Mouse (Mus musculus): ENCODE measurements around the gene Klhl10. TPM values are rescaled to one million over a fixed set of nuclear protein-coding genes. Genes with fewer than 3 reads are reported as not detected.

The Klhl10 gene
- 0.96 and 1.4 TPM in 2 replicates for polyA plus RNA-seq (2012; rRNA removed)

GRCm38 (mm10) chr11:100441797-100442196 lies at the start of gene Klhl10, which contains the start of gene Nt5c3b:
Gene Klhl10 (plus strand): TSS chr11:100441917.
Gene Nt5c3b (minus strand): TSS chr11:100441808.
- TF ChIP-seq CTCF (IDR thresholded peaks at IDR 0.05; ENCODE audit: borderline replicate concordance, extremely low read depth, insufficient read depth, insufficient read length) (no peak), POLR2A (IDR thresholded peaks at IDR 0.05; ENCODE audit: borderline replicate concordance, extremely low read depth, insufficient read depth, insufficient read length, poor library complexity, severe bottlenecking) (no peak)
- no peak for DNase-seq (ENCODE audit: low read depth)

DNA sequence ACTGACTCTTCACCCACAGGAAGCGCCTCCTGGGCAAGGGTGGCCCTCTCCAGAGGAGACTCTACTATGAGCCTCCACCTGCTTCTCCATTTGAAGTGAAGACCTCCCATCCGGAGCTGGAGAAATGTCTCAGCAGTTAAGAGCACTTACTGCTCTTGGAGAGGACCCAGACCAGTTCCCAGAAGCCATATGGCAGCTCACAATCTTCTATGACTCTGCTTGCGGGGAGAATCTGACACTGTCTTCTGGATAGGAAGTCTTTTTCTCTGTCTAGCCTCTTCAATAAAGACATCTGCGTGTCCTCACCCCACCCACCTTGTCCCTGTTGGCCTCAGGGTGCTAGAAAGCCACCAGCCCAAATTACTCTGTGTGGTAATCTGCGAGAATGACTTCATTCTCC lies 48.8 kb upstream of the Klhl10 start:
- TF ChIP-seq POLR2A (IDR thresholded peaks at IDR 0.05; ENCODE audit: borderline replicate concordance, extremely low read depth, insufficient read depth, insufficient read length, poor library complexity, severe bottlenecking) (no peak), CTCF (IDR thresholded peaks at IDR 0.05; ENCODE audit: borderline replicate concordance, extremely low read depth, insufficient read depth, insufficient read length) (no peak)

DNA sequence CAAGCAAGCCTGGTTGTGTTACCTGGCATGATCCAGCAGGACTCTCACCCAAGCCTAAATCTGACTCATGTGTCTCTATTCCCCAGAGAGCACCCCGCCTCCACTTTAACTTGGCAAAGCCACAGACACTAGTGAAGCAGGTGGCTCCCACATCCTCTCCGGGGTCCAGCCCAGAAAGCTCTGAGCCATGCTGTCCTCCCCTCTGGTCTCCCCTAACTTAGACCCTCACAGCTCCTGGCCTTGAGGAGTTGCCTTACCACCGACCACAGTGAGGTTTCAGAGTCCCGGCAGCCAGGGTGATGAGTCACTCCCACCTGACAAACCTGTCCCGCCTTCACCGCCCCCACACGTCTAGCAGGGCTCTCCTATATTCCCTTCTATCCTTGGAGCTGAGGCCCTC lies 48.0 kb upstream of the Klhl10 start:
- TF ChIP-seq POLR2A (IDR thresholded peaks at IDR 0.05; ENCODE audit: borderline replicate concordance, extremely low read depth, insufficient read depth, insufficient read length, poor library complexity, severe bottlenecking), result no peak
- no peak for TF ChIP-seq CTCF (IDR thresholded peaks at IDR 0.05; ENCODE audit: borderline replicate concordance, extremely low read depth, insufficient read depth, insufficient read length)
- no peak for DNase-seq (ENCODE audit: low read depth)

More for the DNA sequence above, 48.8 kb upstream of the Klhl10 start:
- no peak for DNase-seq (ENCODE audit: low read depth)

GRCm38 (mm10) chr11:100394353-100395074 lies 47.2 kb upstream of the Klhl10 start:
- no peak for DNase-seq (ENCODE audit: low read depth)
- TF ChIP-seq POLR2A (IDR thresholded peaks at IDR 0.05; ENCODE audit: borderline replicate concordance, extremely low read depth, insufficient read depth, insufficient read length, poor library complexity, severe bottlenecking), result no peak

DNA sequence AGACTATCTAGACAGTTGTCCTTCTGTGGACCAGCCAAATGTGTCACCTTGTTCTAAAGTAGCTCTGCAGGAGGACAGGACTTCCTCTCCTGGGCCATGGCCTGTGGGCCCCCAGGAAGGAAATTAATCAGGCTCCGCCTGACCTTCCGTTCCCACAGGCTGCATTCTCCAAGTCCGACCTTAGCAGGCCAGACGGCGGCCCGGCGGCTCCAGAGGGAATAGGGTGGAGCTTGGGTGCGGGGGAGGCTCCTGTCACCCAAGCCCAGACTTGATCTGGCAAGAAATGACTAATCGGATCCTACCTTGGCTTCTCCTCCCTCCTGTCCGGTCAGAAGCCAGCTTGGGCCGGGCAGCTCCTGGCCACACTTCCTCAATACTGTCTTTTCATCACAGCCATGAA lies 46.5 kb upstream of the Klhl10 start:
- no peak for TF ChIP-seq POLR2A (IDR thresholded peaks at IDR 0.05; ENCODE audit: borderline replicate concordance, extremely low read depth, insufficient read depth, insufficient read length, poor library complexity, severe bottlenecking)
- TF ChIP-seq CTCF (IDR thresholded peaks at IDR 0.05; ENCODE audit: borderline replicate concordance, extremely low read depth, insufficient read depth, insufficient read length), result no peak
- DNase-seq (ENCODE audit: low read depth), result no peak

DNA sequence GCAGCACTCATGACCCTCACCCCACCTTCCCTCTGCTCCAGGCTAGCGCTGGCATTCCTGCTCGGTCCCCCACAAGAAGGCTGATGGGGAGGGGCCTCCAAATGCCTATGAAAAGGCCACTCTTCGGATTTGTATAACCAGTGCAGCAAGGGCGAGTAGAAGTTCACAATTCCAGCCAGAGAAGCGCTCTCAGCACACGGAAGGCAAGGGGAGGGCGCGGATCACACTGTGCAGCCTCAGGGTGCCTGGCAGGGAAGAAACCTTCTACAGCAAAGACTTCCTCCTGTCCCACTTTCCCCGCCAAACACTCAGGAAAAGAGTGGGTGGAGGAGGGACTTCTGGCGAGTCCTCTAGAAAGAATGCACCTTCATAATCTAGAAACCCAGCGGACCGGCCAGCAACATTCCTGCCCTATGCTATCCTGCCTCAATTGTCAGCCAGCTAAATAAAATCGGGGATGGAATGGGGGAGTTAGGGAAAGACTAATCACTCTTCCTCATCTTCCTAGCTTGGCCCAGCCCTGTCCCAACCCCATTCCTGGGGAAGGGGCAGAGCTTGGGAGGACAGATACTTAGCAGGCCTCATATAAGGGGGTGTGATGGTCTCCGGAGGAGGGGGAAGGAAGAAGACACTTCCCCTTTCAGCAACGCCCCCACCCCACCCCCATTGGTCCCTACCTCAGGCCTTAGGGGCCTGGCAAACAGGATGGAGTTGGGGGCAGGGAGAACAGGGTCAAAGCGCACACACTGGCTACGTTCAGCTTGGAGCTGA lies 45.7 kb upstream of the Klhl10 start:
- DNase-seq (ENCODE audit: low read depth), result no peak
- no peak for TF ChIP-seq CTCF (IDR thresholded peaks at IDR 0.05; ENCODE audit: borderline replicate concordance, extremely low read depth, insufficient read depth, insufficient read length)
- TF ChIP-seq POLR2A (IDR thresholded peaks at IDR 0.05; ENCODE audit: borderline replicate concordance, extremely low read depth, insufficient read depth, insufficient read length, poor library complexity, severe bottlenecking), result no peak

DNA sequence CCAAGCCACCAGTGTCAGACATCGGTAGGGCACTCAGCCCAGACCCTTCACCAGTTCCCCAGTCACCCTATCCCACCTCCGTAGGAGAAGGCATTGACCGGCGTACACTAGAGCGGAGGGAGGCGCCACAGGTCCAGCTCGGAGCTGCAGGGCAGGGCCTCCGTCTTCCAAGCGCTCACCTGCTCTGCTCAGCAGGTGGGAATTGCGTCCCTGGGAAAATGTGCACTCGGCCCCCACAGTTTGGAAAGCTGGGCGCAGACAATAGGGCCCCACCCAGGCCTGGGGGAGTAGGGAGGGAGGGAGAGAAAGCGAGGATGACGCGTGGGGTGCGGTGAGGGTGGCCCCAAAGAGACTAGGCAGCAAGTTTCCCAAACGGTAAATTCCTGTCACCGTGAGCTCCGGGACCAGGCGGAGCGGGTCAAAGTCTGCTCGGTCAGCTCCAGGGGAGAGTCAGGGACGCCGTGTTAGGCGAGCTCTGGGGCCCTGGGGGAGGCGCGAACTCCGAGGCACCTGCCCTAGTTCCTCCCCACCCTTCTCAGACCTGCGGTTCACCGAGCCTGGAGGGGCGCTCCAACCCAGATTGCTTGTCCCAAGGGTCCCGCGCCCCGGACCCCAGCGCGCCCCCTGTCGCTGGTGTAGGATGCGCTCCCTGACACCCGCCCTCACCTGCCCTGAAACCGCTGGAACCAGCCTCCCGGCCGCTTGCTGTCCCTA lies 44.7 kb upstream of the Klhl10 start:
- DNase-seq (ENCODE audit: low read depth), result peak; percentile 20

GRCm38 (mm10) chr11:100397600-100398389 lies 43.9 kb upstream of the Klhl10 start, which contains the start of gene Jup:
Gene Jup (minus strand): TSS chr11:100397763.
- TF ChIP-seq CTCF (IDR thresholded peaks at IDR 0.05; ENCODE audit: borderline replicate concordance, extremely low read depth, insufficient read depth, insufficient read length) (no peak), POLR2A (IDR thresholded peaks at IDR 0.05; ENCODE audit: borderline replicate concordance, extremely low read depth, insufficient read depth, insufficient read length, poor library complexity, severe bottlenecking) (peak; percentile 89)
- DNase-seq (ENCODE audit: low read depth), result peak; percentile 99

More for the DNA sequence above, 44.7 kb upstream of the Klhl10 start:
- TF ChIP-seq CTCF (IDR thresholded peaks at IDR 0.05; ENCODE audit: borderline replicate concordance, extremely low read depth, insufficient read depth, insufficient read length) (no peak), POLR2A (IDR thresholded peaks at IDR 0.05; ENCODE audit: borderline replicate concordance, extremely low read depth, insufficient read depth, insufficient read length, poor library complexity, severe bottlenecking) (no peak)

DNA sequence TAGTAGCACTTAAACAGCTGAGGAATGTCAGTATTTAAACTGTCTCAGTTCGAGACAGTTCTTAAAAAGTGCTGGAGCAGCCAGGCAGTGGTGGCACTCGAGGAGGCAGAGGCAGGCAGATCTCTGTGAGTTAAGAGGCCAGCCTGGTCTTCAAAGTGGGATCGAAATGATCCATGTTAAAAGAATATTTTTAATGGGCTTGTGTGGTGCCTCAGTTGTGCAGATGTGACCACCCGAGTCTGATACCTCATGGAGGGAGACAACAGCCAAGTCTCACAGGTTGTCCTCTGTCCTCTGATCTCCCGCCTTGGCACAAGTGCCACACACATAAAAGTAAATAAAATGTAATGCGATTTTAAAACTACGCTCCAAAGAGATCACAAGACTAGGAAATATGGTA lies 43.2 kb upstream of the Klhl10 start:
- DNase-seq (ENCODE audit: low read depth), result no peak
- TF ChIP-seq CTCF (IDR thresholded peaks at IDR 0.05; ENCODE audit: borderline replicate concordance, extremely low read depth, insufficient read depth, insufficient read length), result no peak
- no peak for TF ChIP-seq POLR2A (IDR thresholded peaks at IDR 0.05; ENCODE audit: borderline replicate concordance, extremely low read depth, insufficient read depth, insufficient read length, poor library complexity, severe bottlenecking)

DNA sequence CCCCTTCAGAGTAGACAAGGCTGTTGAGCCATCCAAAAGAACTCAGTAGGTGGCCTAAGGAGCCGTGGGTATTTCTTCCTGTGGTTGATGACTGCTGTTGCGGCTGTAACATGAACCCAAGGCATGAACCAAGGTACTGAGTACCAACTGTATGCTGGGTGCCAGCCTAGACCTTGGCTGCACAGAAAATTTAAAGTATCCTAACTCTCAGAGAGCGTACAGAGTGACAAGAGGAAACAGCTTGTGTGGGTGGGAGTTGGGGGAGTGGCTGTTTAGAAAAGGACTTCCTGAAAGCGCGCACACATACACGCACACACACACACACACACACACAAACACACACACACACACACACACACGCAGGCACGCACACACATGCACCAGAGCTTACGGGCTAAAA lies 42.4 kb upstream of the Klhl10 start:
- no peak for TF ChIP-seq CTCF (IDR thresholded peaks at IDR 0.05; ENCODE audit: borderline replicate concordance, extremely low read depth, insufficient read depth, insufficient read length)
- no peak for TF ChIP-seq POLR2A (IDR thresholded peaks at IDR 0.05; ENCODE audit: borderline replicate concordance, extremely low read depth, insufficient read depth, insufficient read length, poor library complexity, severe bottlenecking)
- no peak for DNase-seq (ENCODE audit: low read depth)
